Mouse (Mus musculus) neural tube, embryonic 14.5 days (tissue): ENCODE data around the gene Trim25. TPM values are rescaled to one million over a fixed set of nuclear protein-coding genes. Genes with fewer than 3 reads are reported as not detected.

Source experiments
- ATAC-seq: fragments of 200-750 bp; cut with Nextera tagmentation; 2 replicates; pipeline ENCODE4 v1.8.0; 2017; ENCODE audit warnings: low read depth, mild to moderate bottlenecking, moderate TSS enrichment, moderate library complexity
- H3K27ac ChIP-seq: fragments of 300-500 bp; sonication (generic); 2 replicates; pipeline ENCODE4 v1.5.1; 2014; ENCODE audit warnings: low read depth, mild to moderate bottlenecking, control low read depth, low read length, moderate library complexity, mixed read lengths
- H3K27me3 ChIP-seq: fragments of 300-500 bp; sonication (generic); 2 replicates; pipeline ENCODE4 v1.6.1; 2014; ENCODE audit warnings: low read length; ENCODE audit not compliant: control insufficient read depth, insufficient read depth
- H3K36me3 ChIP-seq: fragments of 300-500 bp; sonication (generic); 2 replicates; pipeline ENCODE4 v1.6.1; 2014; ENCODE audit warnings: low read length, mixed read lengths; ENCODE audit not compliant: control insufficient read depth, insufficient read depth
- H3K4me1 ChIP-seq: fragments of 300-500 bp; sonication (generic); 2 replicates; pipeline ENCODE4 v1.6.1; 2014; ENCODE audit warnings: low read length; ENCODE audit not compliant: control insufficient read depth, insufficient read depth
- H3K4me2 ChIP-seq: fragments of 300-500 bp; sonication (generic); 2 replicates; pipeline ENCODE4 v1.6.1; 2014; ENCODE audit warnings: mild to moderate bottlenecking, low read depth, low read length, control low read depth
- H3K4me3 ChIP-seq: fragments of 300-500 bp; sonication (generic); 2 replicates; pipeline ENCODE4 v1.5.1; 2014; ENCODE audit warnings: low read depth, low read length, control low read depth, mixed read lengths
- H3K9ac ChIP-seq: fragments of 300-500 bp; sonication (generic); replicated peaks from 2 replicates; pipeline ENCODE4 v1.6.1; 2014; ENCODE audit warnings: low read depth, mild to moderate bottlenecking, control low read depth, low read length, mixed read lengths
- H3K9me3 ChIP-seq: fragments of 300-500 bp; sonication (generic); 2 replicates; pipeline ENCODE4 v1.6.1; 2016; ENCODE audit warnings: low read length; ENCODE audit not compliant: control insufficient read depth
- WGBS: fragments of 180-500 bp; shearing (Covaris S2); extraction: QIAGEN DNeasy Blood & Tissue Kit; methylation state at CpG from one replicate; pipeline ENCODE4 v1.1.7; 2014; 5-methylcytosine and 5-hydroxymethylcytosine counted together
- polyA plus RNA-seq: library from polyadenylated mRNA; unstranded; fragments of >200 nt; fragmentation: Nextera tagmentation; extraction: Ambion mirVana; gene quantifications from 2 replicates; pipeline ENCODE4 v1.2.1, GENCODE M21; 2014

Gene Trim25
- polyA plus RNA-seq, 1 experiment from 2014 or later: 4.7 TPM

- H3K9me3 ChIP-seq: no peaks in the 10 kb centered on the region
- H3K4me2 ChIP-seq: no peak overlapping the region
- H3K27me3 ChIP-seq: no peaks in the 10 kb centered on the region
- WGBS: 23% methylated on average over 6 of the region's 6 CpGs
- no peaks in the 10 kb centered on the region for H3K4me1 ChIP-seq
- H3K36me3 ChIP-seq: no peaks in the 10 kb centered on the region
- H3K4me3 ChIP-seq: no peak overlapping the region
- ATAC-seq: no peak
- H3K9ac ChIP-seq: no peak overlapping the region
- no peak overlapping the region for H3K27ac ChIP-seq
Measured at GRCm38 (mm10) chr11:89069303-89069702, 70.1 kb downstream of the Trim25 start.

Other genes starting within 250 kb of the Trim25 start
- gene Akap1, start 134.8 kb upstream of the Trim25 start, polyA plus RNA-seq: 25.6 and 26.0 TPM in 2 replicates
- 23.7 and 28.0 TPM in 2 replicates for gene Scpep1, start 43.9 kb upstream of the Trim25 start, polyA plus RNA-seq
- gene Elobl, start 32.4 kb upstream of the Trim25 start, polyA plus RNA-seq: not detected in 2 replicates
- 17.0 TPM in 2 replicates for gene Coil, start 29.1 kb upstream of the Trim25 start, polyA plus RNA-seq
- 17.7 and 19.9 TPM in 2 replicates for gene Dgke, start 67.5 kb downstream of the Trim25 start, polyA plus RNA-seq
- not detected in 2 replicates for gene Gm525, start 74.5 kb downstream of the Trim25 start, polyA plus RNA-seq